Mouse (Mus musculus) adrenal gland, adult 18-20 months (tissue): ENCODE data around the gene Padi2. TPM values are rescaled to one million over a fixed set of nuclear protein-coding genes. Genes with fewer than 3 reads are reported as not detected.

ENCODE experiments used
- DNase-seq, 2 experiments: peaks; one replicate each; pipeline ENCODE4 v3.0.0; 2021 to 2022; ENCODE audit warnings: low spot score in 2 of 2
- total RNA-seq, 2 experiments: library from RNA; stranded (reverse); gene quantifications; 1 replicate in 1 of 2; 2 replicates in 1 of 2; pipeline ENCODE4 v1.2.3; 2021

Gene Padi2
- total RNA-seq, 2 experiments from 2014 or later = 1.4 to 4.9 TPM

DNA sequence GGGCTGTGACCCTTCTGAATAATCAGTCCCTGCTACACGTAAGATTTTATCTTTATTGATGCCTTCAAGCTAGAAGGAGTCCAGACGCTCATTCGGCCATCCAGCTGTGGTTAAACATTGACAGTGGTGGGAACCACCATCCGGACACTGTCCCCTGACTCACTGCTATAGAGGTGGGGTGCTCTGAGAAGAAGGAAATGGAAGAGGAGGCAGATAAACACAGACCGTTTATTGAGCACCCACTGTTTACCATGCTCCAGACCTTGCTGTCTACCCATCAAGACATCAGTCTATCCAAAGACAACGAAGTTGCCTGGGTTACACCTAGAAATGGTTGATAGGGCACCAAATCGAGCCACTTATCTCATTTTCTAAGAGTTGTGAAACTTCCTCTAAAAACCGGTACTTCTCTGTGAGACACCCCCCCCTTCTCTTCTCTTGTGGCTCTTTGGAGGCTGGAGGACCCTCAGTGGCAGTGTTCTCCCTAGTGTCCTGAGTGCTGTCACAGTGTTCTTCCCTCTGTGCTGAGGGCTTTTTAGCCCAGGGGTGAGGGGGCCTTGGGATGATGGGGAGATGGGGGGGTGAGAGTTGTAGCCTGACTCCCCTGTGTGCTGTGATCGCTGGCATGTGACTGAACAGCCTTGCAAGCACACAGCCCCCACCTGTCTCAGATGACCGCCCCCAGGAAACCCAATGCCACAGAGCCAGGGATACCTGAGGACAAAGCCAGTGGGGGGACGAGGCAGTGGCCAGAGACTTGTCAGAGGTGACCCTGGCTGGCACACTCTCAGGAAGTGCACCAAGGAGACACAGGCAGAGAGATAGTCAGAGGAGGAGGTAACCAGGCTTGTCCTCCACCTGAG is 14.1 kb downstream of the Padi2 start:
- no peak for DNase-seq

DNA sequence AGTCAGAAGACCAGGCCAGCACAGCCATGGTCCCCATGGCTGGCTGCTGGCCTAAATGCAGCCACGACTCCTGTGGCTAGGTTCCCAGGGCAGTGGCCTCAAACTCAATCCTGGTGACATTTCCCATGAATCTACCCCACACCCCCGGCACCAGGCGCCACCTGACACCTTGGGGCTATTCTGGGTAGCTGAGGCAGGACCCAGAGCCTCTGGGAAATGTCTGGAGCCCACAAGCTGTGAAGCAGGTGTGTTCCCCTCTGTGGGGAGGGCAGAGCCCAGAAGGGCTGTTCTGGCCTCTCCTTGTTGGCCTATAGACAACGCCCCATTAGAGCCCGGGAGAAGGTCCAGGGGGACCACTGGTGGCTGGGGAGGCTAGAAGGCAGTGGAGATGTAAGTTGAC is 16.4 kb downstream of the Padi2 start:
- DNase-seq = no peak

DNA sequence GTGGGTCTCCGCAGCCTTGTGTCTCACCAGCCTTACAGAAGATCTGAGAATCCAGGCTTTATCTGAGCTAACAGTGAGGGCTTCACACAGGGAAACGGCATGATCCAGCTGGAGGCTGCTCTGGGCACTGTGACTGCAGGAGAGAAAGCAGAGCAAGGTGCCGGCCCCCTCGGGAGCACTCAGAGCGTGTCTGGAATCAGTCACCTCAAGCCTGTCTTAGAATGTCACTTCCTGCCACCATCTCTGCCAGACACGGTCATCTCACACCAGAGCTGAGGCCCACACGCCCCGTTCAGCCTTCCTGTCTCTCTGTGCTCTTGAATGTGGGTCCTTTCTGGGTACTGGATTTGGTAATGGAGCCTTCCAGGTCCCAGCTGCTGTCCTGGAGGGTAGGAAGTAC is 19.5 kb downstream of the Padi2 start:
- DNase-seq = no peak

DNA sequence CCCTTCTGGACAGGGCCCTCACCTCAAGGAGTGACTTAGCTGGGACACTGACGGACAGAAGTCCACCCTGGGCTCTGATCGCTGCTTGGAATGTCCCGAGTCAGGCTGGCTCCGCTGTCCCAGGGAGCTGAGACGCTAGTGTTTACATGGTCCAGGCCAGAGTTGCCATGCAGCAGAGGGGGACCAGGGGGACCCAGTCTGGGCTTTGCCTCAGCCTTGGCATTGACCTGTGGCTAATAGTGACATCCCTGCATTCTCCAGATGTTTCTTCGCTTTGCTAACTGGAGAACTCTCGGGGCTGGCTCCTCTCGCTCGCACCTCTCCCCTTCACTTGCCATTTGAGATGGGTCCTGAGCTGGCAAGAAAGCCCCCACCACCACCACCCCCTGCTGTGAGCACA is 22.2 kb downstream of the Padi2 start:
- DNase-seq = no peak

DNA sequence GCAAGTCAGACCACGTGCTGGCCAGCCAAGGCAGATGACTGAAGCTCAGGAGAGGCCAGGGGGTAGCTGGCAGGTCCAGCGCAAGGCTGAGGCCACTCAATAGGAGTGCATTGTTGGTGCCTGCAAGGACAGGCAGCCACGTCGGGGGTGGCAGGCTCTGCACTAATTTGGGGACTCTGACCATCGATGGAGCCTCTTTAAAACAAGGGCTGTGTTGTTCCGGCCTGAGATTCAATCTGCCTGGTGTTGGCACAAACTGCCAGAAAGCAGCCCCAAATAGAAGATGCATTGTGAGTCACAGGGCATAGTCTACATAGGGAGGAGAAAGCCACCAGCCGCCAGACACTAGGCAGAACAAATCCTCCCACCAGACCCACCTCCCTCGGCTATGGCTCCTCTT is 23.6 kb downstream of the Padi2 start:
- no peak for DNase-seq

DNA sequence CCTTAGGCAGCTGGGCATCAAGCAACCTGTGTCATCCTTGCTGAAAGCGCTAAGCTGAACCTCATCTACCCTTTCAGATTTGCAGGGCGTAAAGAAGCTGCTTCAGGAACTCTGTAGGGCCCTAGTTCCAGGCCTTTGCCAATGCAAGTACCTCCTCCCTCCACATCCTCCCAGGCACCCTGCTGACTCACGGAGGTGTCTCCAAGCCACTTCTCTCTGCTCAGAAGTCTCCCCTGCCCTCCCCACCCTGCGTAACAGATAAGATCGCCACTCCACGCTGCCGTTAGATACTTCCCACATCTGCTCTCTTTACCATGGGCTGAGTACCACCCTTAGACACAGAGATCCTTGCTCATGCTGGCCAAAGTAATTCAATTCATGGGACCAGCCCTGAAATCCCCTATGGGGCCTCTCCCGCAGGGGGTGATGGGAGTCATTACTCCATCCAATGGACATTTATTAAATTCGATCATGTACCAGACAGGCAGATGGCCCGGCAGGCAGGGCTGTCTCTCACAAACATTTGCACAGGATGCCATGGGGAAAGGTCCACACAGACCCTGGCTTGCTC is 24.8 kb downstream of the Padi2 start:
- DNase-seq = no peak

DNA sequence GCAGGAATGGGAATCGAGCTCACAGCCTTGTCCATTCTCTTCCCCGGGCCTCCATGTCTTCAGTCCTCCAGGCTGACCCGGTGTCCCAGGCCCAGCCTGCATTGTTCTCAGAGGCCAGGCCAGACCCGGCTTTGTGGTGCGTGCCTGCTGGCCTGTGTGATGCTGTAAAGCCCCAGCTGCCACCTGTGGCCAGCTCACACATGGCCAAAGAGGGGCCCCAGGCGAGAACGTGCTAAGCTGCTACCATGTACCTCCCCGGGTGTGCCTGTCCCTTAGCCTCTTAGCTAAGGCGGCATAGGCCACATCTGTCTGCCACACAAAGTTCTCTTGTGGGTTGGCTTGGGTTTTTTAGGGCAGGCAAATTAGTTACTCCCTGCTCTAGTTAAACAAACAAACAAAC is 29.5 kb downstream of the Padi2 start:
- no peak for DNase-seq

DNA sequence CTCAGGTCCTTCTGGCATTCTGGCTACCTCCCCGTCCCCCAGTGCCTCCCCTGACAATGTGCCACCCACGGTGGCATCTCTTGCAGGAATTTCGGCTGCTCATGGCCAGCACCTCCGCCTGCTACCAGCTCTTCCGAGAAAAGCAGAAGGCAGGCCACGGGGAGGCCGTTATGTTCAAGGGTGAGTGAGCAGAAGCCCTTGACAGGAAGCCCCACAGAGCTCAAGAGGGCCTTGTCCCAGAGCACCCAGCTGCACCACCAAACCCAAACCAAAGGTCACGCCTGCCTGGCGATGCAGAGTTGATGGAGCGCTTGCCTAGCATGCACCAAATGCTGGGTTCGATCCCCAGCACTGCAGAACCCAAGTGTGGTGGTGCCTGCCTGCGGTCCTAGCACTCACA is 38.2 kb downstream of the Padi2 start:
- no peak for DNase-seq

DNA sequence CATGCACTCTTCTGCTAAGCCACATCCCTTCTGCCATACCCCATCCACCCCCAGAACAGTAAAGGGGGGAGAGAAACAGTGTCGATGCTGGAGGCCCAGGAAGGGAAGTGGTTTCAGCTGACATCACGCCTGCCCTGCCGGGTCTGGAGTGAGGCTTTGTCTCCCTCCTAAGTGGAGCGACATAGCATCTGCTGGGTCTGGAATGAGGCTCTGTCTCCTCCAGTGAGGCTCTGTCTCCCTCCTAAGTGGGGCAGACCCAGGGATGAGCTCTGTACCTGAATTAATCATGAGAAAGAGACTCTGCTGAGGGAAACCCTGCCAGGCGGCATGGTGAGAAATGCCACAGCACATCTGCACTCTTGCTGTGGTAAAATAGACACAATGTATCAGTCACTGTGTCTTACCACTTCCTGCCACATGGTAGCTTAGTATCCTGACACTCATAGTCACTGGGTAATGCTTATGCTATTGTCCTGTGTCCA is 38.9 kb downstream of the Padi2 start:
- DNase-seq = no peak

DNA sequence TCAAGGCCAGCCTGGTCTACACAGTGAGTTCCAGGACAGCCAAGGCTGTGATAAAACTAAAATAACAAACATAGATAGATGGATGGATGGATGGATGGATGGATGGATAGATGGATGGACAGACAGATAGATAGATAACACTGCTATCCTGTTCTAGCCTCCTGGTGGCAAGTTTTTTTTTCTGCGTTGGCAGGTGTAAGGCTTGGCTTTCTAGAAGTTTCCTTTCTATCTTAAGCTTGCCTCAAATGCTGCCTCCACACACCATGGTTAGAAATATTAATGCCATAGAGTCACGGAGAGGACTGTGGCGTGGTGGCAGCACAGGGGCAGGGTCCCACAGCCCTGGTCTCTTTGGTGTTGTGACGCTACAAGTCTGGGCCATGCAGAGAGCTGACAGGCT is 39.4 kb downstream of the Padi2 start:
- no peak for DNase-seq

DNA sequence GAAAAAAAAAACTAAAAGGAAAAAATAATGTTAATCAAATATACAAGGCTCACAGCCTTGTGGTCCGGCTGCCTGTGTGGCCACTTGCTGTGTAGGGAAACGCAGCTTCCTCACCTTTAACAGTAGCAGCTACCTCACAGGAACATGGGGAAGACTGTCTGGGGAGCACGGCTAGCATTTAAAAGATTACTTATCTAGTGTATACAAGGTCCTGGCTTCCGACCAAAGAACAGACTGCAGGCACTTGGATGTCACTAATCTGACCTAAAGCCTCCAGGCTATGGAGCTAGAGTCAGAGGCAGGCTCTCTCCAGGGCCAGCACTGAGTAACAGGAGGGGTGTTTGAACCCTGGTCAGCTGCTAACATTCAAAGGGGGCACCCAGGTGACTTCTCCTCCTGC is 39.9 kb downstream of the Padi2 start:
- no peak for DNase-seq

DNA sequence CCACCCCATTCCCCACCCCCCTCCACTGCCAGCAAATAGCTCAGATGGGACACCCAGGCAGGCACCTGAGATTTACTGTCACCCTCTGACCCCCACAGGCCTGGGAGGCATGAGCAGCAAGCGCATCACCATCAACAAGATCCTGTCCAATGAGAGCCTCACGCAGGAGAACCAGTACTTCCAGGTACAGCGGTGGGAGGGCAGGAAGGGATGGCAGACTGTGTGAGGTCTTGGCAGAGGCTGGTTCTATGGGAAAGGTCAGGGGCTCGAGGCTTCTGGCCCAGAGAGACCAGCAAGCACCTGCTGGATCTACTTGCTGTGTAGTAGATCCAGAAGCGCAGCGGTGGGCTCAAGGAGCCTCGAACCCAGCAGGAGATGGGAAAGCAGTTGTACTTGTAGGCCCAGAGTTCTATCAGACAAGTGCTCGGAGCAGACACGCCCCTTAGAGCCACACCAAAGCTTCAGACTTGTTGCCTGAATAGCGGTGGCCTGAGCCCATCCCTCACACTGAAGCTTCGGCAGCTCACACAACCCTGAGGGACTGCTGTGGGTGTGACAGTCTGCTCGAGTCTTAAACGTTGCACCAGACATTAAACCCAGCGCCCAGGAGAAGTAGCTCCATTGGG is 40.5 kb downstream of the Padi2 start:
- DNase-seq = no peak

DNA sequence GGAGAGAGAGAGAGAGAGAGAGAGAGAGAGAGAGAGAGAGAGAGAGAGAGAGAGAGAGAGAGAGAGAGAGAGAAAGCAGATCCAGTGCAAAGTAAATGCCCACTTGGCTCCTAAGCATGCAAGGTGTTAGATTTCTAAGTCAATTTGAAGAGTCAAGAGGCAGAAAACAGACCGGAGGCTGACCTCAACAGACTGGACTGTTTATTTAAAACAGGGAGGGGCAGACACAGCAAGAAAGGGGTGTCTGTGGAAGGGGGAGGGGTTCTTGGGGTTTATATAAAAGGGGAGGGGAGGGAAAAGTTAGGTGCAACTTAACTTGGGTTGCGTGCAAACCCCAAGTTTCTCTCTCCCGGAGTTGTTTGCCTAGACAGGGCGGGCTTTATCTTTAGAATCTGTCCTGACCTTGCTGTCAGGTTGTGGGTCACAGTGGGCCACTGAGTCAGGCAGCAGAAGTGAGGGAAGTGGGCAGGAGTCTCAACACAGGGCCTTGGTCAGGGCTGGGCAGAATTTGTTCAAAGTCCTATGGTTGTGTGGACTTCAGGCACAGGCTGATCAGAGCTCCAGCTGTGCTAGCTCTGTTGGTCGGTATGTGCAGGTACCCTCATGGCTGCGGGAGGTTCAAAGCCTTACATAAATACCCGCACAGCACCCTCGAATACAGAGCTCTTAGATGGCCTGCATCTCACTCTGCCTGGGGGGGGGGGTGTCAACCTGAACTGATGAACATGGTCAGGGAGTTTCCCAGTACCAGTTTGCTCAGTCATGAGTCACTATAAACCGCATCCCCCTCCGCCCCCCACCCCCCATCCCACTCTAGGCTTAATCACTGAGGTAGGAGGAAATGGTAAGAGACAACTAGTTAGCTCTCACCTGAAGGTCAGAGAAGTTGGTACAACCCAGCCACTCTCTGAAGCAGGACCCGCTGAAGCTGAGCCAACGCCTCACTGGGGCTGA is 41.6 kb downstream of the Padi2 start:
- no peak for DNase-seq

DNA sequence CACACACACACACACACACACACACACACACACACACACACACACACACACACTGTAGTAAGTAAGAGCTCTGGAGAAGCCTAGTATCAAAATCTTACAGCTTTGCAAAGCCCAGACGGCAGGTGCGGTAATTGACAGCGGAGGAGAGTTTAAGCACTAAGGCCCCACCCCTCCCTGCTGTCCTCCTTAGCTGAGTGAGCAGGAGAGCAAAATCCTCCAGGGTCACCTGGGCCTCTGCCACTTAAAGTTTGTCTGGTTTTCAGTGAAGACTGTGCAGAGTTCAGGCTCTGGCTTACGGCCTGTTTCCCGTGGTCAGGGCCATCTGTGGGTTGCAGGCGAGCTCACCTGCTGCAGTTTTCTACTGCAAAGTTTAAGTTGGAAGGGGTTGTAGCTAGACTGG is 42.3 kb downstream of the Padi2 start:
- no peak for DNase-seq

DNA sequence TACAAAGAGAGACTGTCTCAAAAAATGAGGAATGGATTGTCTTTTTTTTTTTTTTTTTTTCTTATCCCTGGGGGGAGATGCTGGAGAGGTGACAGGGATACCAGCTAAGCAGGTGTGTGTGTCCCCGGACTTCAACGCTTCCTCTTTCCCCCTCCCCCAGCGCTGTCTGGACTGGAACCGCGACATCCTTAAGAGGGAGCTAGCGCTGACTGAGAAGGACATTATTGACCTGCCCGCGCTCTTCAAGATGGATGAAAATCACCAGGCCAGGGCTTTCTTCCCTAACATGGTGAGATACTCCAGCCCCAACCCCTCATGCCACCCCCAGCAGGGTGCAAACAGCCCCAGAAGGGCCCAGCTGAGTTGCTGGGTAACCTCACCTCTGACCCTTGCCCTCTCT is 42.9 kb downstream of the Padi2 start:
- DNase-seq = no peak

DNA sequence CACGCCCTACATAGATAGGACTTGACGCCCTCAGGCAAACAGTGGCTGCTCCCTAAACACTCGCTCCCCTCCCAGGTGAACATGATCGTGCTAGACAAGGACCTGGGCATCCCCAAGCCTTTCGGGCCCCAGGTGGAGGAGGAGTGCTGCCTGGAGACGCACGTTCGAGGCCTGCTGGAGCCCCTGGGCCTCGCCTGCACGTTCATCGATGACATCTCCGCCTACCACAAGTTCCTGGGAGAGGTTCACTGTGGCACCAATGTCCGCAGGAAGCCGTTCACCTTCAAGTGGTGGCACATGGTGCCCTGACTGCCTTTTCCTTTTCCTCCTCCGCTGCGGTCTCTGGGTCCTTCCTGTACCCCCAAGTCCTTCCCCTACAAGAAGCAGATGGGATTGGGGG is 43.5 kb downstream of the Padi2 start:
- DNase-seq = no peak

DNA sequence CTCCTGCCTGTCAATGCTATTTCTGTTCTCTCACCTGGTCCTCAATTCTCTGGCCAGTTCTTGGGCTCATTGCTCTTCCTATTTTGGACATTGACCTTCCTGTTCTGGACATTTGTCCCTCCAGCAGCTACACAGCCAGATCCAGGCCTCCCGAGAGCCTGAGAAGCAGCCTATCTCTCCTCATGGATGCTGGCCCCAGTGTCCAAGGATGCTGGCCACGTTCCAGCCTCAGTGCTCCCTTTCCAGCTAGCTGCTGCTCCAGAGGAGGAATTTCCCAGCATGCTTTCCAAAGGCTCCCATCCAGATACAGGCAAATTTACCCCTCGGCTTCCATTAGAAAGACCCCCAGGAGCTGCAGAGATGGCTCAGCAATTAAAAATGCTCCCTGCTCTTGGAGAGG is 44.4 kb downstream of the Padi2 start:
- no peak for DNase-seq

DNA sequence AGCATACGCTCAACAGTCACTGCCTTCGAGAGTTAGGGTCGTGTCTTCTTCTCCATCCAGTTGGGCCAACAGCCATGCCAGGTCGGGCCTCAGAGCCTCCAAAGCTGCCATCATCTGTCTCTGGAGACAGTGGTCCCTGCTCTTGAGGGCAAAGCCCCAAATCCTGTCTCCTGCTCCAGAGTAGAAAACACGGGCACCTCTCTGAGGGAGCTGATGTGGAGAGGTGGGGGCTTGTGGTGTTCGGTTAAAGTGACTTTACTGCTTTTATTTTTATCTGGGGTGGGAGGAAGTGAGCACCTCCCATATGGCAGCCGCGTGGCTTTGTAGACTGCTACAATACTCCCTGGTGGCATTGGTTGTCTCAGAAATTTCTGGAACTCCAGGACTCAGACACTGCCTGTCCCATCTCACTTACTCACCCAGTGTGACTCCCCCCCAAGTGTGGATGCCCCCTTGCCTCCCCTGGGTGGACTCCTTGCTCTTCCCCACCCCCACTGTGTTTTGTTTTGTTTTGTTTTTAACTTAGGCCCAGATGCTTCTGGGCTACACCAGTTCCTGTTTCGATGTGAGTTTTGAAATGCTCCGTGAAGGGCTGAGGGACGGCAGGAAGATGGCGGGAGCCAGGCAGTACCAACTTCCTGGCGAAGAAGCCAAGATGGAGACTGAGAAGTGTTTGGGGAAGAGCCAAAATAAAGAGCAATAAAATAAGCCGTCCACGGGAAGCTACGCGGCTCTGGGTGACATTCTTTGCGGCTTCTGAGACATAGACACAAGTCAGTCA is 45.9 kb downstream of the Padi2 start:
- DNase-seq = no peak

DNA sequence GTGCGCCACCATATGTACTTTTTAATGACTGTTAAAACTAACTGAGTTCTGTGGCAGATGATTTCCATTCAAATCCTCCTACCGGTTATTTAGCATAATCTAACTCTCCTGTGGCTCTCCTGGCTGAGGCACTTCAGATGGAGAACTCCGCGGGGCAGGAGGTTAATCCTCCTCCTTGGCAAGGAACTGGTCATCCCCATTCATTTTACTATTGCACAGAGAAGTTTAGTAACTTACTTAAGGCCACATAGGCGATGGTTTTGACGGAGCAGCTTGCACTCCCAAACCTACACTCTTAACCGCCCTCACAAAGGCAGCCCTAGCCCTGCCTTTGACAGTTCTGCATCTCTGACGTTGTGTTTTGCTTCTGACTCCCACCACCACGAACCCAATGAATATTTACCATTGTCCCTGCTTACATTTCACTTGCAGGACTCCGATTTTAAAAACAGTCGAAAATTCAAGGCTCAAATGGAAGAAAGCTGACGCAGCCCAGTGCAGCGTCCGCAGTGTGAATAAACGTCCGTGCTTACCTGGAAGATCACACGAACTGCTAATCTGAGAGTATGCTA is 51.1 kb downstream of the Padi2 start:
- DNase-seq = peak in 1 of 2 experiments; percentile 2

DNA sequence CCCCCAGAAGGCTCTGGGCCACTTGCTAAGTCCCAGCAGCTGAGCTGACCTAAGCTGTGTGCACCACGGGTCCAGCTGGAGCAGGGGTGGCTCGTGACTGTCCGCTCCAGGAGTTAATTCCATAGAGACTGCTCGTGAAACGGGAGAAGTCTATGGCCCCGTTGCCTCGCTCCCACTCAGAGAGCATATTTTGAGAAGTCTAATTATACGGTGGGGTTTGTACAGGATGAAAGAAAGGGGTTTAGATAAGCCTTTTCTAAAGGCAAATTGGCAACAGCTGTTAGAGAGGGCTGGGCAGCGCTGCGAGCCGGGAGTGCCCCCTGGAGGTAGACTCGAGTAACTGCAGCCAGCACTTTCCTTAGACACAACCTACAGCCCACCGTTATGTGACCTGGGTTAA is 51.6 kb downstream of the Padi2 start:
- peak; percentile 73 to 80 for DNase-seq
